In genomic region chr1:52423057-52423456, GRCm38 (mm10) we compare ENCODE assay signal across 22 mouse cellular contexts.
"Had no signal": no experiment of that assay in that cellular context is flagged by ENCODE, and none has a peak within 500 bp of the region (broad histone marks: within the 10 kb centered on the region; RNA-seq: fewer than 3 reads in every experiment).

No protein-coding gene starts in this region.

- H3K9ac ChIP-seq: kidney, embryonic 15.5 days; limb, embryonic 12.5 days; limb, embryonic 15.5 days; liver, embryonic 14.5 days; liver, postnatal 0 days; lung, embryonic 14.5 days; midbrain, embryonic 12.5 days; midbrain, embryonic 15.5 days; neural tube, embryonic 12.5 days; neural tube, embryonic 15.5 days; stomach, embryonic 15.5 days had no signal

- H3K4me1 ChIP-seq: kidney, embryonic 15.5 days; limb, embryonic 12.5 days; limb, embryonic 15.5 days; midbrain, embryonic 12.5 days; midbrain, embryonic 15.5 days; neural tube, embryonic 12.5 days; neural tube, embryonic 15.5 days; stomach, embryonic 15.5 days had no signal

- ATAC-seq: liver, postnatal 0 days; lung, postnatal 0 days; midbrain, embryonic 15.5 days had no signal

- H3K4me3 ChIP-seq: kidney, embryonic 15.5 days; left cerebral cortex, adult 2 months; limb, embryonic 12.5 days; limb, embryonic 15.5 days; midbrain, embryonic 12.5 days; midbrain, embryonic 15.5 days; neural tube, embryonic 12.5 days; neural tube, embryonic 15.5 days; stomach, embryonic 15.5 days had no signal

- H3K27ac ChIP-seq: kidney, embryonic 15.5 days; left cerebral cortex, adult 2 months; limb, embryonic 12.5 days; limb, embryonic 15.5 days; liver, embryonic 14.5 days; macrophage; midbrain, embryonic 12.5 days; midbrain, embryonic 15.5 days; neural tube, embryonic 12.5 days; neural tube, embryonic 15.5 days; stomach, embryonic 15.5 days had no signal

- H3K9me3 ChIP-seq: kidney, embryonic 15.5 days; limb, embryonic 12.5 days; limb, embryonic 15.5 days; midbrain, embryonic 12.5 days; midbrain, embryonic 15.5 days; neural tube, embryonic 12.5 days; neural tube, embryonic 15.5 days; stomach, embryonic 15.5 days had no signal

- H3K27me3 ChIP-seq: kidney, embryonic 15.5 days; limb, embryonic 12.5 days; limb, embryonic 15.5 days; midbrain, embryonic 12.5 days; midbrain, embryonic 15.5 days; neural tube, embryonic 12.5 days; neural tube, embryonic 15.5 days; stomach, embryonic 15.5 days had no signal

- DNase-seq: kidney, postnatal 10 days; kidney, postnatal 36 days; layer of hippocampus, postnatal 36 days; liver, postnatal 0 days; lung, embryonic 14.5 days; right cerebral cortex, adult 18-20 months; right cerebral cortex, postnatal 14 days; right cerebral cortex, postnatal 4 days; thymus, postnatal 25 days had no signal

- H3K4me2 ChIP-seq: kidney, embryonic 15.5 days; limb, embryonic 12.5 days; limb, embryonic 15.5 days; liver, embryonic 11.5 days; lung, embryonic 14.5 days; midbrain, embryonic 12.5 days; midbrain, embryonic 15.5 days; neural tube, embryonic 12.5 days; neural tube, embryonic 15.5 days; stomach, embryonic 15.5 days had no signal

- H3K36me3 ChIP-seq: kidney, embryonic 15.5 days; limb, embryonic 12.5 days; limb, embryonic 15.5 days; midbrain, embryonic 12.5 days; midbrain, embryonic 15.5 days; neural tube, embryonic 12.5 days; neural tube, embryonic 15.5 days; stomach, embryonic 15.5 days had no signal
